Mouse (Mus musculus): ENCODE measurements around the gene Ppm1n. TPM values are rescaled to one million over a fixed set of nuclear protein-coding genes. Genes with fewer than 3 reads are reported as not detected.

Ppm1n gene
- polyA plus RNA-seq, 1 experiment from 2014 or later, result not detected

DNA sequence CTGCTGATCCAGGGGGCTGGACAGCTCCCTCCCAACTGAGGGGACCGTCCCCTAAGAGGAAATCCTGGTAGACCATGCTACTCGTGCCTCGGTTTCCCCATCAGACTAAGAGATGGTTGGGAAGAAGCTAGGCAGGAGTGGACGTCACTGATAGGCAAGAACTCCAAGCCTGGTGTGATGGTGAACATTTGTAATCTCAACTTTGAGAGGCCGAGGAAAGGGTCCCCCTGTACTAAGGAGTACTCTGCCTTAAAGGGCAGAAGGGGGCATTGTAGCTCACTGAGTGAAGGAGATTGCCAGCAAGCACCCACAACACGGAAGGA, 25.5 kb upstream of the Ppm1n start:
- H3K27ac ChIP-seq (ENCODE audit: low read length), result no peak overlapping the region
- no peak for ATAC-seq (ENCODE audit: insufficient number of reproducible peaks, insufficient read depth, low FRiP score, low read depth)
- peaks cover 17% of the 10 kb centered on the region for H3K4me1 ChIP-seq (ENCODE audit: control insufficient read depth, insufficient read depth, low read length)
- peaks cover 44% of the 10 kb centered on the region for H3K27me3 ChIP-seq (ENCODE audit: control insufficient read depth, insufficient read depth, low read length)
- H3K36me3 ChIP-seq (ENCODE audit: control insufficient read depth, insufficient read depth, low read length), result no peaks in the 10 kb centered on the region
- H3K9me3 ChIP-seq (ENCODE audit: control insufficient read depth, low read depth, low read length), result no peaks in the 10 kb centered on the region
- no peak overlapping the region for H3K9ac ChIP-seq (replicated peaks; ENCODE audit: low read depth, low read length)
- WGBS, result 6% methylated on average over 6 of the region's 6 CpGs
- H3K4me2 ChIP-seq (replicated peaks; ENCODE audit: low read depth, low read length), result 0 out of 2 replicates have a peak overlapping the region, but pooled peaks have one; percentile 48
- peak overlapping the region; percentile 33; the same call in 1 of the 2 replicates for H3K4me3 ChIP-seq (ENCODE audit: low read depth, low read length)

DNA sequence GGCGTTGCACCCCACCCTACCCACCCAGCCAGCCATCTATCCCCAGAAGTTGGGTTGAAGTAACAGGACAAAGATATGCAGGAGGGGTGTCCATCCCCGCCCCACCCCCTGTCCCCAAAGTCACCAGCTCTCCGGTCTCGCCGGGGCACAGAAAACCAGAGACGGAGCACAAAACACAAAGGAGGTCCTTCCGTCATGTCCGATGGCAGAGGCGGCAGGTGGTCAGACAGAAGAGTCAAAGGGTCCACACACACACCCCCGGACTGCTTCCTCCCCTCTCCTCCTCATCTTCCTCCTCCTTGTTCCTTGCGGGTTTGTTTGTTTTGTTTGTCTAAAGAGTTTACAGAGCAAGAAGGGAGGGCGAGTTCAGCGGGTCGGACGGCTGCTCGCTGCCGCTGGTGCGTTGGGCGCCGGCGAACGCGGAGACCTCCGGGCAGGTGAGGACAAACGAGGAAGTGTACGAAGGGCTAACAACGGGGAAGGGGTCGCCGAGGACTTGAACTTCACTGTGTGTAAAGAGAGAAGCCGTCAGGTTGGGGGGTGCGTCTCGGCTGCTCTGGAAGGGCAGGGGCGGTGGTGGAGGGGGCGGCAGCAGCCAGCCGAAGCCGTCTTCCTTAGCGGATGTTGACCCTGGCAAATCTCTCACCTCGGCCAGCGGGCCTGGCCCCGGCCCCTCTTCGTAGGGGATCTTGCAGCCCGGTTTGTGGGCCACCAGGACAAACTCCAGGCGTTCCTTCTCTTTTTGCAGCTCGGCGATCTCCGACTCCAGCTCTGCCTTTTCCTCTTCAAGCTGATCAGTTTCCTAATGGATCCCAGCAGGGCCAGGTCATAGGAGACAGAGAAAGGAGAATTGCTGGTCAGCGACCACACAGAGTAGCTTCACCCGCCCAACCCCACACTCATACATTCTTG, 24.9 kb upstream of the Ppm1n start:
- ATAC-seq (ENCODE audit: insufficient number of reproducible peaks, insufficient read depth, low FRiP score, low read depth), result no peak
- 3% methylated on average over 48 of the region's 48 CpGs for WGBS
- Histone ChIP-seq H3K4me2 (replicated peaks; ENCODE audit: low read depth, low read length) (peak overlapping the region; percentile 48), H3K9ac (replicated peaks; ENCODE audit: low read depth, low read length) (0 out of 2 replicates have a peak overlapping the region, but pooled peaks have one; percentile 30), H3K27me3 (ENCODE audit: control insufficient read depth, insufficient read depth, low read length) (peaks cover 44% of the 10 kb centered on the region), H3K4me3 (ENCODE audit: low read depth, low read length) (peak overlapping the region; percentile 33), H3K4me1 (ENCODE audit: control insufficient read depth, insufficient read depth, low read length) (peaks cover 16% of the 10 kb centered on the region), H3K27ac (ENCODE audit: low read length) (no peak overlapping the region), H3K36me3 (ENCODE audit: control insufficient read depth, insufficient read depth, low read length) (no peaks in the 10 kb centered on the region), H3K9me3 (ENCODE audit: control insufficient read depth, low read depth, low read length) (no peaks in the 10 kb centered on the region)

DNA sequence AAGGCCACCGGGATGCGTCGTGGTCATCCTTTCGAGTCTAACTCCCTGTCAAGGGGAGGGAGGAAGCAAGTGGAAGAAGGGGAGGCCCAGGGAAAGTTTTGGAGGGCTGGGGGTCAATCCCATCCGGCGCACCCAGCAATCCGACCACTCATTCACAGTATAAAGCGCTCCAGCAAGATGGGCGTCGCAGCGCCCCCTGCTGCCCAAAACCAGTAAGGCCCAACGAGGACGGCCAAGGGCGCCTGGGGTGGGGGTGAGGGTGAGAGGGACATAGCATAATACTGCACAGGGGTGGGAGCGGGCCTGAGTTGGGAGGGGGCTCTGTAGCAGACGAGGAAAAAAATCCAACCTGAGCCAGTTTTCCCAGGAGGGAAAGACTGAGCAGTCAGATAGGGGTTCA, 23.9 kb upstream of the Ppm1n start:
- Histone ChIP-seq H3K27me3 (ENCODE audit: control insufficient read depth, insufficient read depth, low read length) (peaks cover 44% of the 10 kb centered on the region), H3K9ac (replicated peaks; ENCODE audit: low read depth, low read length) (no peak overlapping the region), H3K36me3 (ENCODE audit: control insufficient read depth, insufficient read depth, low read length) (no peaks in the 10 kb centered on the region), H3K4me1 (ENCODE audit: control insufficient read depth, insufficient read depth, low read length) (peaks cover 16% of the 10 kb centered on the region), H3K27ac (ENCODE audit: low read length) (no peak overlapping the region), H3K9me3 (ENCODE audit: control insufficient read depth, low read depth, low read length) (no peaks in the 10 kb centered on the region), H3K4me3 (ENCODE audit: low read depth, low read length) (no peak overlapping the region; the same call in 1 of the 2 replicates), H3K4me2 (replicated peaks; ENCODE audit: low read depth, low read length) (0 out of 2 replicates have a peak overlapping the region, but pooled peaks have one; percentile 48)
- no peak for ATAC-seq (ENCODE audit: insufficient number of reproducible peaks, insufficient read depth, low FRiP score, low read depth)
- 1% methylated on average over 16 of the region's 16 CpGs for WGBS

DNA sequence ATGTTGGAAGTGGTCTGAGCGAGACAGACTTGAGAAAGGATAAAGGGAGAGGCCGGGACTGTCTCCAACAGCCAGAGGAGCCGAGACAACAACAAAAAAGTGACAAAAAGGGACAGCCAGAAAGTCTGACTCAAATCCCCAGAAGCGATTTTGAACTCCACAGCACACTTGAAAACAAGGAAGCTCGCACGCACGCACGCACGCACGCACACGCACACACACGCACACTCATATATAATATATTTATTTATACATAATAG, 23.1 kb upstream of the Ppm1n start:
- no peak overlapping the region for H3K4me2 ChIP-seq (replicated peaks; ENCODE audit: low read depth, low read length)
- H3K4me1 ChIP-seq (ENCODE audit: control insufficient read depth, insufficient read depth, low read length), result peaks cover 15% of the 10 kb centered on the region
- 84% methylated on average over 12 of the region's 12 CpGs for WGBS
- no peak overlapping the region for H3K9ac ChIP-seq (replicated peaks; ENCODE audit: low read depth, low read length)
- no peak overlapping the region for H3K27ac ChIP-seq (ENCODE audit: low read length)
- no peak for ATAC-seq (ENCODE audit: insufficient number of reproducible peaks, insufficient read depth, low FRiP score, low read depth)
- no peaks in the 10 kb centered on the region for H3K9me3 ChIP-seq (ENCODE audit: control insufficient read depth, low read depth, low read length)
- no peak overlapping the region for H3K4me3 ChIP-seq (ENCODE audit: low read depth, low read length)
- no peaks in the 10 kb centered on the region for H3K36me3 ChIP-seq (ENCODE audit: control insufficient read depth, insufficient read depth, low read length)
- peaks cover 44% of the 10 kb centered on the region for H3K27me3 ChIP-seq (ENCODE audit: control insufficient read depth, insufficient read depth, low read length)

DNA sequence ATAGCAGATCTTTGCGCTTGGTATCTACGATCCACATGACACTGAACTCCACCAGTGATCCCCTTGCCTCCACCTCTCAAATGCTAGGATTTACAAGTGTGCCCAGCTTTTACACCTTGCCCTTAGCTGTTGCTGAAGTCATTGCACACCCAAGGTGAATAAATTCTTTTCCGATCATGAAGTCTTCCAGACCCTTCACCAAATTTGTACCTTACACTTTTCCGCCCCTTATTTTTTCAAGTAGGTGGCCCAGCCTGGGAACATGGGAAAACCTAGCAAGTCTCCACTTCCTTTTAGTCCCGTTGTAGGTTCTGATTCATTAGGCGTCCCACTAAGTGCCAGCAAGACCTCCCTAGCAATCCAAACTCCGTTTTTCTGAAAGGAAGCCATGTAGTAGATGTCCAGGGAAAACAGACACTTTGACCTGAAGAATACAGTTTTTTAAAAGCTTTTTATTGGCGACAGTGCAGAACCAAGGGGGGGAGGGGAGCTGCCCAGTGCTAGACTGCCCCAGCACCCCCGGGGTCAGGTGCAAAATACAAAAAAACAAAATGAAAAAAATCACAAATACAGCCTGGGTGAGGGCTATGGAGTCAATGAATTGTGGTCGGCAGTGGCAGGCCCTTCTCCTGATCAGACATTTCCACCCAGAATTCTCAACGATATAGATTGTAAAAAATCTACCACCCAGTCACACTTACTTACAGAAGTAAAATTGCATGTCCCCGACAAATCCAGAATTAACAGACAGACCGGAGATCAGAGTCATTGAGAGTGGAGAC, 22.6 kb upstream of the Ppm1n start:
- Histone ChIP-seq H3K4me2 (replicated peaks; ENCODE audit: low read depth, low read length) (no peak overlapping the region), H3K4me3 (ENCODE audit: low read depth, low read length) (no peak overlapping the region), H3K9me3 (ENCODE audit: control insufficient read depth, low read depth, low read length) (no peaks in the 10 kb centered on the region), H3K9ac (replicated peaks; ENCODE audit: low read depth, low read length) (no peak overlapping the region), H3K4me1 (ENCODE audit: control insufficient read depth, insufficient read depth, low read length) (peaks cover 13% of the 10 kb centered on the region), H3K27ac (ENCODE audit: low read length) (no peak overlapping the region), H3K27me3 (ENCODE audit: control insufficient read depth, insufficient read depth, low read length) (peaks cover 44% of the 10 kb centered on the region), H3K36me3 (ENCODE audit: control insufficient read depth, insufficient read depth, low read length) (no peaks in the 10 kb centered on the region)
- 49% methylated on average over 13 of the region's 13 CpGs for WGBS
- no peak for ATAC-seq (ENCODE audit: insufficient number of reproducible peaks, insufficient read depth, low FRiP score, low read depth)

DNA sequence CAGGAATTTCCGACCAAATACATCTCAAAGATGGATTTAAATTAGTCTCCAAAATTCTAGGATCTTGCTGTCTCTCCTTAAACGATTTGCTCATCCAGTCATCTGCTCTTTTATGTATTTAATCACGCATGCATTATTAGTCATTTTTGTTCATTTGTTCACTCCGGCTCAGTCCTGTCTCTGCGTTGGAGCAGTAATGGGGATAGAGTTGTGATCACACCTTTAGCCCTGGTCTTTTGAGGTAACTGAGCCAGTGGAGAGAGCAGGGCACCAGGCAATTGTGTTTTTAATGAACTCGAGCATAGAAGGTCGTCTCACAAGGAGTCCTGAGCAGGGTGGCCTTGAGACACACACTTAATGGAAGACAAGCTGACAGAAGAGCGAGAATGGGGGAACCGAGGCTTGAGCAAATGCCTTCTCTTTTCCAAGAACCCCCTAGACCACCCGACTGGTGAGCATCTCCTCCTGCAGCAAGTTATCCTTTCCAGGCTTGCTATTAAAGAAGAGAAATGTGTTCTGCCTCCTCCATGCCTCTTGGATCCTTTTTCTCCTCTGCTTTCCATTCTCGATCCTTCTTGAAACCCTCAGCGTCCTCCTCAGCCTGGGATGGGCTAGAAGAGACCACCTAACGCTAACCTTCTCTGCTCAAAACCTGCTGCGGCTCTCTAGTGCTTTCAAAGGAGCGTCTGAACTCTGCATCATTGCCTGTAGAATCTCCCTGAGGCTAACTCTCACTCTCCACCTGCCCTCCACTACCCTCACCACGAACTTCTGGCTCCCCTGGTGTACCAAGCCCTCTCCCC, 21.8 kb upstream of the Ppm1n start:
- Histone ChIP-seq H3K27ac (ENCODE audit: low read length) (no peak overlapping the region), H3K4me3 (ENCODE audit: low read depth, low read length) (peak overlapping the region; percentile 13), H3K4me2 (replicated peaks; ENCODE audit: low read depth, low read length) (peak overlapping the region; percentile 41), H3K9ac (replicated peaks; ENCODE audit: low read depth, low read length) (no peak overlapping the region), H3K36me3 (ENCODE audit: control insufficient read depth, insufficient read depth, low read length) (no peaks in the 10 kb centered on the region), H3K27me3 (ENCODE audit: control insufficient read depth, insufficient read depth, low read length) (peaks cover 39% of the 10 kb centered on the region), H3K9me3 (ENCODE audit: control insufficient read depth, low read depth, low read length) (no peaks in the 10 kb centered on the region), H3K4me1 (ENCODE audit: control insufficient read depth, insufficient read depth, low read length) (peaks cover 13% of the 10 kb centered on the region)
- WGBS, result 11% methylated on average over 16 of the region's 16 CpGs
- no peak for ATAC-seq (ENCODE audit: insufficient number of reproducible peaks, insufficient read depth, low FRiP score, low read depth)

DNA sequence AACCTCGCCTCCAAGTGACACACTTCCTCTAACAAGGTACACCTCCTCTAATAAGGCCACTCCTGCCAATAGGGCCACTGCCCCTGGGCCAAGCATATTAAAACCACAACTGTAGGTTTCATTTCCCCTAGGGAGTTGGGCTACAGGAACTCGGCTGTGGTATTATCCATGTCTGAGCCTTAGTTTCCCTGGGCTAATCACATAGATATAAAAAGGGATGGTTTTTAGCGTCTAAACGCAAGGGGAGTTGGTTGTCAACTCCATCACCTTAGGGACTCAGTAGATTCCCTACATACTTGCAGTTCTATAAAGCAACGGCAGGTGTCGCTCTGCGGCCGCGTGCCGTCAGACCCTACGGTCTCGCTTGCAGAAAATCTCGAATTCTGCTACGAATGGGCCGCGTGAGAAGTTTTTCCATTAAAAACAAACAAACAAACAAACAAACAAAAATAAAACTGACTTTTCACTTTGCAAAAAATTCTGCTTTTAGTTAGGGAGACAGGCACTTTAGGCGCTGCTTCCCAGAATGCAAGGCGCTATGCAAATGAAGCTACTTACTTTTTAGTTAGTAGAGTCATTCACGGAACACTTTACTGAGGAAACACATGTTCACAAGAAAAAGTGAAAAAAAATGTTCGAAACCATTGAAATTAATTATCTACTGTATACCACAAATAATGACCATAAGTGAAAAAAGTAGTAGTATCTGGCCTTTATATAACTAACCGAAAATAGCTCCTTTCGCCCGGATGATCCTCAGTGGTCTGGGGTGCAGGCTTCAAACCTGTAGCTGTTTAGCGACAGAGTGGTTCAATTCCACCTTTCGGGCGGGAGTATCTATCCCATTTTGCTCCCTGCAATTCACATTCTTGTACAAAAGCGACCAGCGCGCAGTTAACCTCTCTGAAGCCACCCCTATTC, 20.9 kb upstream of the Ppm1n start:
- Histone ChIP-seq H3K27me3 (ENCODE audit: control insufficient read depth, insufficient read depth, low read length) (peaks cover 30% of the 10 kb centered on the region), H3K9me3 (ENCODE audit: control insufficient read depth, low read depth, low read length) (no peaks in the 10 kb centered on the region), H3K4me3 (ENCODE audit: low read depth, low read length) (peak overlapping the region; percentile 34), H3K9ac (replicated peaks; ENCODE audit: low read depth, low read length) (no peak overlapping the region), H3K4me1 (ENCODE audit: control insufficient read depth, insufficient read depth, low read length) (peaks cover 13% of the 10 kb centered on the region), H3K27ac (ENCODE audit: low read length) (no peak overlapping the region), H3K4me2 (replicated peaks; ENCODE audit: low read depth, low read length) (peak overlapping the region; percentile 41), H3K36me3 (ENCODE audit: control insufficient read depth, insufficient read depth, low read length) (no peaks in the 10 kb centered on the region)
- WGBS, result under 1% methylated on average over 29 of the region's 29 CpGs
- ATAC-seq (ENCODE audit: insufficient number of reproducible peaks, insufficient read depth, low FRiP score, low read depth), result peak; percentile 78

Data from stomach, embryonic 14.5 days (tissue).